Mouse (Mus musculus): Measurements from ENCODE around the gene Cnmd. TPM values are rescaled to one million over a fixed set of nuclear protein-coding genes. Genes with fewer than 3 reads are reported as not detected.

The Cnmd gene
- 1.3 and 1.6 TPM in 2 replicates for polyA plus RNA-seq (2021; fragmentation: Nextera tagmentation)
- long read RNA-seq, experiment 1 = 0 reads
- long read RNA-seq, experiment 2 = 0 reads

DNA sequence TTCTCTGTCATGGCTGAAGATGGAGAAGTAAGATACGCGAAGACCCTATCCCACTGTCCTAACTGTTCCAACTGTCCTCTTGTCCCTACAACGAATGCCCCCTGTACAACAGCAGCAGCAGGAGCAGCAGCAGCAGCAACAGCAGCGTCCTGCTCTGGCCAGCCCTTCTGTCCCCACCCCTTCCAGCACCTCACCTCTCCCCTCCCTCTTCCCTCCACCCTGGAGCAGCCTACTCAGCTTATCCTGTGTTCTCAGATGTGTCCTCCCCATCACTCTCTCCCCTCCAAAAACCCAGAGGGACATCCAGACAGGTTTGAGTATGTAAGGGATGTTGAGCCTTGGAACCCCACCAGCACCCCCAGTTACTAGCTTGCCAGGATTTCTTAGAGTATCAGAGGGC lies at the start of gene Cnmd:
Cnmd (minus strand) TSS at position 170 of the 400 bp plus-strand sequence.

Other genes with a start within 250 kb of the Cnmd start
- gene Kbtbd7, start 235.7 kb downstream of the Cnmd start, polyA plus RNA-seq (2021; fragmentation: Nextera tagmentation) = 10.3 and 12.0 TPM in 2 replicates
- gene Kbtbd6, start 210.3 kb downstream of the Cnmd start, polyA plus RNA-seq (2021; fragmentation: Nextera tagmentation) = 0.92 and 0.95 TPM in 2 replicates
- gene Elf1, start 181.0 kb downstream of the Cnmd start, polyA plus RNA-seq (2021; fragmentation: Nextera tagmentation) = 1.4 and 2.2 TPM in 2 replicates
- 23.4 and 38.9 TPM in 2 replicates for gene Wbp4, start 180.7 kb downstream of the Cnmd start, polyA plus RNA-seq (2021; fragmentation: Nextera tagmentation)
- gene Sugt1, start 74.5 kb downstream of the Cnmd start, polyA plus RNA-seq (2021; fragmentation: Nextera tagmentation) = 107 and 162 TPM in 2 replicates
- gene Pcdh8, start 109.1 kb upstream of the Cnmd start, polyA plus RNA-seq (2021; fragmentation: Nextera tagmentation) = 6.9 and 8.9 TPM in 2 replicates